Mouse (Mus musculus): ENCODE data around the gene Fscn2. TPM values are rescaled to one million over a fixed set of nuclear protein-coding genes. Genes with fewer than 3 reads are reported as not detected.
A peak's percentile ranks its signal among the peaks of the same experiment; 100 is the strongest.
"Not testable (repeated sequence)": the region's sequence is repeated elsewhere in the genome, so short reads cannot be mapped to it uniquely, and the experiment has no call there.

The Fscn2 gene
- polyA plus RNA-seq, 1 experiment from 2014 or later: 0.29 TPM

DNA sequence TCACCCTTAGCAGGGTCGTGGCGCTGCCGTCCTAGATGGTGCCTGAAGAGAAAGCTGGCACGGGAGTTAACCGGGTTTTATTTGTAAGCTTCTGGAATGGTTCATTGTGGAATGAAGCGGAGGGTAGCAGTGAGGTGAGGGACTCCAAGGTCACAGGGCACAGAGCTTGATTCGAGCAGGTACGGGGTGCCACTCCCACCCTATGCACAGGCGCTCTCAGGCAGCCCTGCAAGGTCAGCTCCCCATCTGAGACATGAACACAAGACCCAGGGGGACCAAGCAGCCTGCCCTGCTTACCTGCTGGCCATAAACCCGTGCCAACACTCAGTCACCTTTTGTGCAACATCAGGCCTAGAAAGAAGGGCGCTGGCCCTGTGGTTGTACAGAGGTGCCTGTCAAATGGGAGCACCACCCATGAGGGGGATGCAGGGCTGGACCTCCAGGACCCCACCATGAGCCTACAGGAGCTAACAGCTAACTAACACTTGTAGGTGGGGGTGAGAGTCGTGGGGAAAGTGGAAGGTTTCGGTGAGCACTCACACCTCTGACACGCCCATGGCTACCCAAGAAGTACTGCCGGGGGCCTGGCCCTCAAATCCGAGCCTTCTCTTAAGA is 11.9 kb upstream of the Fscn2 start:
- DNase-seq (ENCODE audit: low spot score): no peak
- Histone ChIP-seq H3K27me3 (replicated peaks; ENCODE audit: control insufficient read depth, insufficient read depth, low read length) (no peaks in the 10 kb centered on the region), H3K27ac (ENCODE audit: low read depth, low read length) (peak overlapping the region; percentile 99), H3K9ac (ENCODE audit: low read depth, low read length) (peak overlapping the region; percentile 100), H3K4me2 (peak overlapping the region; percentile 95), H3K4me3 (ENCODE audit: low read depth, low read length) (peak overlapping the region; percentile 100), H3K9me3 (ENCODE audit: control insufficient read depth, low read length) (no peaks in the 10 kb centered on the region), H3K36me3 (ENCODE audit: control insufficient read depth, insufficient read depth, low read length) (peaks cover 14% of the 10 kb centered on the region), H3K4me1 (replicated peaks; ENCODE audit: control insufficient read depth, insufficient read depth, low read length) (peaks cover 51% of the 10 kb centered on the region)
- ATAC-seq (replicated peaks; ENCODE audit: low FRiP score): no peak
- WGBS: 3% methylated on average over 16 of the region's 16 CpGs

DNA sequence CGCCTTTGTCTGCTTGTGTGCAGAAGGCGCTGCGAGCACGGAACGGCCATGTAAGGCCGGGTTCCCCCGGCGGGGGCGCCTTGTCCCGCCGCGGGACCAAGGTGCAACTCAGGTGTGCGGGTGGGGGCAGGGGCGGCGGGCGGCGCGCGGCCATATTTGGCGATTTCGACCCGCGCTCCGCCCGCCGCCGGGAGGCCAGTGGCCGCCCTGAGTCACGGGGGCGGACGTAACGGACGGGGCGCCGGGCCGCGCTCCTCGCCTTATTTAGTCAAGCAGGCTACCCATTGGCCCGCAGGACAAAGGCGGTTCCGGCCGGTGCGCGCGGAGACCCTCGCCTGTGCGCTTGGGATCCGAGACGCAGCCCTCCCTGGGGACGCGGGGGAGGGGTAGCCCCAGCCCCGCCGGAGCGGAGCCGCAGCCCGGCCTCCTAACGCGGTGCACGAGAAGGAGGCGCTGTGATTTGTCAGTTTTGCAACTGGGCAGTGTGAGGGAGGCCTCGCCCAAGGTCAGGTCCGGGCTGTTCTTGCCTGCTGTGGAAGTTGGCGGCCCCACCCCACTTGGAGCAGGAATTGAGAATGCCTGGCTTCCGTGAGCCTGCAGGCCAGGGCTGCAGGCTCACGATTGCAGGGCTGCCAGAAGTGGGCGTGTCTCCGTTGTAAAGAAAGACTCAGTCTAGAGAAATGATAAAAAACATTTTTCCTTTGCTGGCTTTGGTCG is 11.2 kb upstream of the Fscn2 start:
- peak overlapping the region; percentile 95 for H3K4me2 ChIP-seq
- peak overlapping the region; percentile 100 for H3K4me3 ChIP-seq (ENCODE audit: low read depth, low read length)
- under 1% methylated on average over 68 of the region's 68 CpGs for WGBS
- peak; percentile 86 for DNase-seq (ENCODE audit: low spot score)
- peak overlapping the region; percentile 99 for H3K27ac ChIP-seq (ENCODE audit: low read depth, low read length)
- peak; percentile 35 for ATAC-seq (replicated peaks; ENCODE audit: low FRiP score)
- no peaks in the 10 kb centered on the region for H3K9me3 ChIP-seq (ENCODE audit: control insufficient read depth, low read length)
- peaks cover 11% of the 10 kb centered on the region for H3K36me3 ChIP-seq (ENCODE audit: control insufficient read depth, insufficient read depth, low read length)
- peak overlapping the region; percentile 100 for H3K9ac ChIP-seq (ENCODE audit: low read depth, low read length)
- H3K27me3 ChIP-seq (replicated peaks; ENCODE audit: control insufficient read depth, insufficient read depth, low read length): no peaks in the 10 kb centered on the region
- peaks cover 58% of the 10 kb centered on the region for H3K4me1 ChIP-seq (replicated peaks; ENCODE audit: control insufficient read depth, insufficient read depth, low read length)

DNA sequence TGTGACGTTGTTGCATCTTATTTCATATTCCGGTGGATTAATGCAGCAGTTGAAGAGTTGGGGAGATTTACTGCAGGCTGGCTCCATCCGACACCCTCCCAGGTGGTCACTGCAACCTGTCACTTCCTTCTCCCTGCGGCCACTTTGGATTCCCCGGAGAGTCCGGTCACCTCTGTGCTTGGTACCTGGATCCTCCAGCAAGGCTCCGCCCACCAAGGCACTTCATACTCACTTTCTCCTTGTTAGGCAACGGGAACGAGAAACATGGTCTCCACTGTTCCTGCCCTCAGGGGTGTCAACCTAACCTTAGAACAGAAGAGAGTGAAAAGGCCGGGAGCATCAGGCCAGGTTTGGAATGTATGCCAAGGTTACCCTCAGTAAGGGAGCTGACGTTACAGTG is 10.6 kb upstream of the Fscn2 start:
- no peaks in the 10 kb centered on the region for H3K27me3 ChIP-seq (replicated peaks; ENCODE audit: control insufficient read depth, insufficient read depth, low read length)
- H3K4me2 ChIP-seq: peak overlapping the region; percentile 95
- peak overlapping the region; percentile 99 for H3K27ac ChIP-seq (ENCODE audit: low read depth, low read length)
- peaks cover 8% of the 10 kb centered on the region; the same call in 1 of the 2 replicates for H3K36me3 ChIP-seq (ENCODE audit: control insufficient read depth, insufficient read depth, low read length)
- peaks cover 62% of the 10 kb centered on the region for H3K4me1 ChIP-seq (replicated peaks; ENCODE audit: control insufficient read depth, insufficient read depth, low read length)
- peak overlapping the region; percentile 100 for H3K4me3 ChIP-seq (ENCODE audit: low read depth, low read length)
- no peaks in the 10 kb centered on the region for H3K9me3 ChIP-seq (ENCODE audit: control insufficient read depth, low read length)
- H3K9ac ChIP-seq (ENCODE audit: low read depth, low read length): peak overlapping the region; percentile 100
- WGBS: 34% methylated on average over 11 of the region's 11 CpGs
- ATAC-seq (replicated peaks; ENCODE audit: low FRiP score) (no peak), DNase-seq (ENCODE audit: low spot score) (no peak)

DNA sequence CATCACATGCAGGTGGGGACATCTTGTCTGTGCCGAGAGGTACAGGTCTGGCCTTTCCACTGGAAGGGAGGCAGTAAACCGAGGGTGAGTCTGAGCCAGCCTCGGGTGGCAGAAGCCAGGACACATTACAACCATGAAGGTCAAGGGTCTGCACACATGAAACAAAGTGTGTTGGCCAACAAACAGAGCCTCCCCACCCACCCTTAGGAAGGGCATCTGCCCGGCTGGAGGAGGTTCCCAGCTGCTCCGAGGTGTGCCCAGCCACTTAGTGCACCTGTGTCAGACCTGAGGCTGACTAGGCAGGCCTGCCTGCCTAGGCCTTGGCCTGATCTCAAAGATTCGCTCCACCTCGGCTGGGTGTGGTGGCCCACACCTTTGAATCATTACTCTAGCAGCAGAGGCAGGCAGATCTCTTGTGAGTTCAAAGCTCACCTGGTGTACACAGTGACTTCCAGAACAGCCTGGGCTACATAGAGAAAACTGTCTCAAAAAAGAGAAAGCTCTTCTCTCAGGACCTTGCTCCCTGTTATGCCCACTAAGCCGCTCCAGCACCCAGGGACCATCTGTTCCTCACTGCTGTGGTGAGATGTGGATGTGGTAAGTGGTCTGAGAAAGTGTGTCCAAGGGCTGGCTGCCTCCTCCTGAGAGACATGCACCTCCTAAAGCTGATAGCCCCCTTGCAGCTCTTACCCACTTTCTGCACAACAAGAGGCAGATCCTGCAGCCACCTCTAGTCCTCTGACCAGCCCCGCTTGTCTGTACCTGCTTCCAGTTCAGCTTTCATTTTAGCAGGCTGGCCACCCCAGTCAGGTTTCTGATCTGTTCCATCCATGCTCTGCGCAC is 9.9 kb upstream of the Fscn2 start:
- DNase-seq (ENCODE audit: low spot score) (no peak), ATAC-seq (replicated peaks; ENCODE audit: low FRiP score) (no peak)
- Histone ChIP-seq H3K4me3 (ENCODE audit: low read depth, low read length) (peak overlapping the region; percentile 100; the same call in 1 of the 2 replicates), H3K36me3 (ENCODE audit: control insufficient read depth, insufficient read depth, low read length) (peaks cover 7% of the 10 kb centered on the region; the same call in 1 of the 2 replicates), H3K9me3 (ENCODE audit: control insufficient read depth, low read length) (no peaks in the 10 kb centered on the region), H3K4me1 (replicated peaks; ENCODE audit: control insufficient read depth, insufficient read depth, low read length) (peaks cover 67% of the 10 kb centered on the region), H3K27me3 (replicated peaks; ENCODE audit: control insufficient read depth, insufficient read depth, low read length) (no peaks in the 10 kb centered on the region), H3K4me2 (peak overlapping the region; percentile 95), H3K27ac (ENCODE audit: low read depth, low read length) (peak overlapping the region; percentile 99), H3K9ac (ENCODE audit: low read depth, low read length) (no peak overlapping the region)
- WGBS: 83% methylated on average over 10 of the region's 10 CpGs

DNA sequence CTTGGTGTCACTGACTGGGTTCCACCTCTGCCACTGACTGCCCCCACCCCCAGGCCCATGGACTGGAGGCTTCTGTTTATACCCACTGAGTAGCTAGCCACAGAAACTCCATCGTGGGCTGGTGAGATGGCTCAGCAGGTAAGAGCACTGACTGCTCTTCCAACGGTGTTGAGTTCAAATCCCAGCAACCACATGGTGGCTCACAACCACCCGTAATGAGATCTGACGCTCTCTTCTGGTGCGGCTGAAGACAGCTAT is 9.3 kb upstream of the Fscn2 start:
- not testable (repeated sequence) for H3K4me2 ChIP-seq; H3K27me3 ChIP-seq (replicated peaks; ENCODE audit: control insufficient read depth, insufficient read depth, low read length); DNase-seq (ENCODE audit: low spot score); H3K4me3 ChIP-seq (ENCODE audit: low read depth, low read length); H3K36me3 ChIP-seq (ENCODE audit: control insufficient read depth, insufficient read depth, low read length); ATAC-seq (replicated peaks; ENCODE audit: low FRiP score); H3K9me3 ChIP-seq (ENCODE audit: control insufficient read depth, low read length); H3K27ac ChIP-seq (ENCODE audit: low read depth, low read length); H3K9ac ChIP-seq (ENCODE audit: low read depth, low read length)
- H3K4me1 ChIP-seq (replicated peaks; ENCODE audit: control insufficient read depth, insufficient read depth, low read length): peaks cover 65% of the 10 kb centered on the region
- WGBS: 86% methylated on average over 5 of the region's 5 CpGs

DNA sequence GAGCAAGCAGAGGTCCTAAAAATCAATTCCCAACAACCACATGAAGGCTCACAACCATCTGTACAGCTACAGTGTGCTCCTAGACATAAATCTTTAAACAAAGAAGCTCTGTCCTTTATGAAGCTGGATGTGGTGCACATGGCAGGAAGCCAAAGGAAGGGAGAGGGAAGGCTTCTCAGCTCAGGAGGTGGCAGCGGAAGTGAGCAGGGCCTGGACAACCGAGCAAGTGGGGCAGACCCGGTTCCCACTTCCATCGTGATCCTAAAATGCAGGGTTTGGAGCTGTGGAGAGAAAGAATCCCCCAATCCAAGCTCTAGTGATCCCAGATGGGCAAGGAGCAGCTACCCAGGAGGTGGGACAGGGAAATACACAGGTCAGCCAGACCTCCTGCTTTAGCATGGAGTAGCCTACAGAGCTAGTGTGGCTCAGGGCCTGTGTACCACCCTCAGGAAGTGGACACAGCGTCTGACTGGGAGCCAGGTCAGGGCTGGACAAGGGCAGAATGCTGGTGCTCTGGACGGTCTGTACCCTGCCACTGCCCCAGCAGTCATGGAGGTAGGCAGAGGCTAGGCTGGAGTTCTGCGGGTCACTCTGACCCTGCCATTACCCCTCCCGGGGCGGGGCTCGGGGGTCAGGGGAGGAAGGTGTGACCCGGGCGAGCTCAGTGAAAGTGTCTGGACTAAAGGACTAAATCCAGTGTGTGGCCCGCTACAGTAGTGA is 8.6 kb upstream of the Fscn2 start:
- no peaks in the 10 kb centered on the region for H3K27me3 ChIP-seq (replicated peaks; ENCODE audit: control insufficient read depth, insufficient read depth, low read length)
- H3K4me1 ChIP-seq (replicated peaks; ENCODE audit: control insufficient read depth, insufficient read depth, low read length): peaks cover 66% of the 10 kb centered on the region
- peak overlapping the region; percentile 33; the same call in 1 of the 2 replicates for H3K27ac ChIP-seq (ENCODE audit: low read depth, low read length)
- ATAC-seq (replicated peaks; ENCODE audit: low FRiP score): no peak
- H3K9me3 ChIP-seq (ENCODE audit: control insufficient read depth, low read length): no peaks in the 10 kb centered on the region
- no peak overlapping the region for H3K4me3 ChIP-seq (ENCODE audit: low read depth, low read length)
- H3K36me3 ChIP-seq (ENCODE audit: control insufficient read depth, insufficient read depth, low read length): no peaks in the 10 kb centered on the region
- WGBS: 69% methylated on average over 13 of the region's 13 CpGs
- H3K9ac ChIP-seq (ENCODE audit: low read depth, low read length): peak overlapping the region; percentile 43
- DNase-seq (ENCODE audit: low spot score): no peak
- peak overlapping the region; percentile 64; the same call in 1 of the 2 replicates for H3K4me2 ChIP-seq

DNA sequence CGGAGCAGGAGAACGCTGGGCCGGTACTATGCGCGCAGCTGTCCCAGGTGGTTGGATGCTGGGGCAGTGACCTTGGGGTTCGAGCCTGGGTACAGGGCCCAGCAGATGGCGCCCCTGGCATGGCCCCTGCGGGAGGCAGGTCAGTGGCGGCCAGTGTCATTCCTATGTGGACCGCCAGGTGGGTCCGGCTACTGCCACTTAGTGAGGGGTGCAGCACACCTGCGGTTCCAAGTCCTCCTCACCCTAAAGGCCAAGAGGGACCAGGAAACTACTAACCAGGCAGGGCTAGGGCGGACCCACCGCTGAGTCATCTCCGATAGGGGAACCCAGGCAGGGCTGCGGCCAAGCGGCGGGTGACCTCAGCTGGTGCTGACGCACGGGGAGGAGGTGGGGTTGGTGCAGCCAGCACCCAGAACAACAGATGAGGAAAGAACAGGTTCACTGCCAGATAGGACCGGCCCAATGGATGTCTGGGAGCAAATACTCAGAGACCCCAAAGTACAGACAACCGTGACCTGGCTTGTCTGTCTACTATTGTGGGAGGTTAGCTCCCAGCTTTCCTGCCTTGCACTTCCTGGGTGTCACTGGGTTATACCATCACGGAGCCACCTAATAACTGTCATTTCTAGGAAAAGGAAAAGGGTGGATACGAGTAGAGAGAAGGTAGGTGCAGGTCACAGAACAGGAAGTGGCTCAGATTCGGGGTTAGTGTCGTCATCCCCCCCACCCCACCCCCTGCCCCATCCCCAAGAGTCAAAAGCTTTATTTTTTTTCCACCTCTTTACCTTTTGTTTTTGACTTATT is 7.6 kb upstream of the Fscn2 start:
- 13% methylated on average over 26 of the region's 26 CpGs for WGBS
- DNase-seq (ENCODE audit: low spot score) (peak; percentile 79), ATAC-seq (replicated peaks; ENCODE audit: low FRiP score) (peak; percentile 84)
- Histone ChIP-seq H3K27ac (ENCODE audit: low read depth, low read length) (peak overlapping the region; percentile 81), H3K36me3 (ENCODE audit: control insufficient read depth, insufficient read depth, low read length) (no peaks in the 10 kb centered on the region), H3K4me2 (peak overlapping the region; percentile 64), H3K9ac (ENCODE audit: low read depth, low read length) (peak overlapping the region; percentile 43), H3K27me3 (replicated peaks; ENCODE audit: control insufficient read depth, insufficient read depth, low read length) (no peaks in the 10 kb centered on the region), H3K4me3 (ENCODE audit: low read depth, low read length) (peak overlapping the region; percentile 29), H3K9me3 (ENCODE audit: control insufficient read depth, low read length) (no peaks in the 10 kb centered on the region), H3K4me1 (replicated peaks; ENCODE audit: control insufficient read depth, insufficient read depth, low read length) (peaks cover 76% of the 10 kb centered on the region)

Data from liver, embryonic 11.5 days (tissue).